Mouse (Mus musculus): ENCODE measurements around the gene Gm9964. TPM values are rescaled to one million over a fixed set of nuclear protein-coding genes. Genes with fewer than 3 reads are reported as not detected.

Gm9964 gene
- polyA plus RNA-seq (2012; ENCODE audit: insufficient read depth, insufficient read length, missing spikeins): not detected in 2 replicates

DNA sequence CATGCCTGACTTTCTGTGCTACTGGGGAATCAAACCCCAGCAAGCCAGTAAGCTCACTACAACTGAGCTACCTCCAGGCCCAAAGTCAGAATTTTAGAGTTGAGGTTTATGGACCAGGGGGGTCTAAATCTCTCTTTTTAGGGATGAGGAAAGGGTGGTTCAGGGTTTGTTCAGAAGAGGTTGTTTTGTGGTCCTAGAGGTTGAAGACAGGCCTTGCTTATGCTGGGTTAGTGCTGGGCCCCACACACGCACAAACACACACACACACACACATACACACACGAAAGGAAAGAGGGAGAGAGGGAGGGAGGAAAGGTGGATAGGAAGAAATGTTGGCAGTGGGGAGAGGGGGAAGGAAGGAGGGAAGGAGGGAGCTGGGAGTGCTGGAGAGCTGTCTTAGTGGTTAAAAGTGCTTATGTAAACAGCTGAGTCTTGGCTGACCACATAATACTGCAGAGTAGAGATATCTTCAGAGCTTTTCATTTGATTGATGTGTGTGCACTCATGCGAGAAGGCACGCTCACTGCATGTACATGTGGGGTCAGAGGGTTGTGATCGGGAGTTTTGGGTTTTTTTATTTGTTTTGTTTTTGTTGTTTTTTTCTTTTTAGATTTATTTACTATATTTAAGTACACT lies at the start of gene Gm9964:
Gene Gm9964, minus strand, starts transcription at position 51 of the 636 bp plus-strand sequence.
- no peak for TF ChIP-seq POLR2A (IDR thresholded peaks at IDR 0.05; ENCODE audit: borderline replicate concordance, low read depth, low read length)
- TF ChIP-seq CTCF (IDR thresholded peaks at IDR 0.05; ENCODE audit: low read depth, low read length): no peak
- H3K4me1 ChIP-seq (ENCODE audit: control insufficient read depth, insufficient read depth, low read length): peaks cover 17% of the 10 kb centered on the region
- 0 out of 2 replicates have a peak within 1 kb of the TSS, but pooled peaks have one; percentile 3 for H3K27ac ChIP-seq (ENCODE audit: insufficient read depth, low read depth, low read length)
- H3K4me3 ChIP-seq (ENCODE audit: insufficient read depth, low read length): no peak within 1 kb of the TSS

DNA sequence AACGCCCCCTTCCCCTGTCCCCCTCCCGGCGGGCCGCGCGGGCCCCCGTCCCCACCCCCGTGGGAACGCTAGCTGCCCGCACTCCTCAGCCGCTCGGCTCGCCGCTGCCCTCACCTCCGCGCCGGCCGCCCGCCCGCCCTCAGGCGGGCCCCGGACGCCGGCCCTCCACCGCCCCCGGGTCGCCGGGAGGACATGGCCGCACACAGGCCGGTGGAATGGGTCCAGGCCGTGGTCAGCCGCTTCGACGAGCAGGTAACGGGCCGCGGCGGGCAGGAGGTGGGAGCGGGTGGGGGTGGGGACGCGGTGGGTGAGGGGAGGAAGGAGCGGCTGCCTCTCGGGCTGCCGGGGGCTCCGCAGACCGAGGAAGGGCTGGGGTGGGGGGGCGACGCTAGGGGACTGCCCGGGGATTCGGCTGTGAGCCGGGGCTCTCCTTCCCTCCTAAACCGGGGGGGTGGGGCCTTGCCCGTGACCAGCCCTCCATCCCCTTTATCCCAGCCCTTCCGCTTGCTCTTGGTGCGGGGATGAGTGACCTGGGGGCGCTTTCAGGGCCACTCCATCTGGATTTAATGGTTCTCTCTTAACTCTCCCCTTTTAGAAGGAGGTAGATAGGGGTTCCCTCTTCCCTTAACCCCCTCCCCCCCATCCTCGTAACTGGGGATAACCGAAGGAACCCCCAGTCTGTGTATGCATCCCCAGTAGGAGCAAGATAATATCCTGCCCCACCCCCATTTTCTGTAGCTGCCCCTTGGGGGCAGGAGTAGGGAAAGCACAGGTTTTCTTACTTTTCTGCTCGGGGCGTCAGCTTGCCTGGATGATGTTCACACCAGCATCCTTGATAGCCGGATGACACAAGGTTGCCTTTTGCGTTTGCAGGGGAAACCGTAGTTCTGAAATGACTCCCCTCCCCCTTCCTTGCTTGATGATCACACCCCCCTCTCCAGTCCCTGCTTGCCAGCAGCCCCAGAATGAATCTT lies 43.4 kb upstream of the Gm9964 start:
- TF ChIP-seq POLR2A (IDR thresholded peaks at IDR 0.05; ENCODE audit: borderline replicate concordance, low read depth, low read length) (0 out of 2 replicates have a peak, but pooled peaks have one; percentile 24), CTCF (IDR thresholded peaks at IDR 0.05; ENCODE audit: low read depth, low read length) (peak; percentile 19; the same call in 1 of the 2 replicates)
- H3K27ac ChIP-seq (ENCODE audit: insufficient read depth, low read depth, low read length): no peak overlapping the region
- H3K4me1 ChIP-seq (ENCODE audit: control insufficient read depth, insufficient read depth, low read length): peaks cover 7% of the 10 kb centered on the region
- H3K4me3 ChIP-seq (ENCODE audit: insufficient read depth, low read length): peak overlapping the region; percentile 86

DNA sequence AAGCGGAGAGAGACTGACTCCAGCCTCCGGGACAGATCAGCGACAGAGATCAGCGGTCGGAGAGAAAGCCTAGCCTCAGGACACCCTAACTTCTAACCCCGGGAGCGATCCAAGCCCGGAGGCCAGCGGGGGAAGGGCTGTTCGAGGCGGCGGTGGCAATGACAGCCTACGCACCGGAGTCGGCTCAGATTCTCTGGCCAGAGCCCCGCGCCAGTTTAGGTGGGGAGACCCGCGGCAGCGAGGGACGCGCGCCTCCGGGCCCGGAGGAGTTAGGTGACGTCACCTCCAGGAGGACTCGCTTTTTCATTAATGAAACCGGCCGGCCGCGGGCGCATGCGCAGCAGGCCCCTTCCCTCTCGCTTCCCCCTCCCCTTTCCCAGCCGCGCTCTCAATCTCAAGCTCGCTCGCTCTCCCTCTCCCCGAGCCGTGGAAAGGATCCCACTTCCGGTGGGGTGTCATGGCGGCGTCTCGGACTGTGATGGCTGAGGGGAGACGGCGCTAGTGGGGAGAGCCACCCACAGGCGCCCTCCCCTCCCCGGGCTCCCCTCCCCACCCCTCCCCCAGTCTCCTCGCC lies 42.6 kb upstream of the Gm9964 start, which contains the start of gene Nf1:
Gene Nf1, plus strand, starts transcription at position 460 of the 574 bp plus-strand sequence.
- peak within 1 kb of the TSS; percentile 86 for H3K4me3 ChIP-seq (ENCODE audit: insufficient read depth, low read length)
- H3K27ac ChIP-seq (ENCODE audit: insufficient read depth, low read depth, low read length): peak within 1 kb of the TSS; percentile 33; the same call in 1 of the 2 replicates
- H3K4me1 ChIP-seq (ENCODE audit: control insufficient read depth, insufficient read depth, low read length): peaks cover 7% of the 10 kb centered on the region
- TF ChIP-seq CTCF (IDR thresholded peaks at IDR 0.05; ENCODE audit: low read depth, low read length) (no peak), POLR2A (IDR thresholded peaks at IDR 0.05; ENCODE audit: borderline replicate concordance, low read depth, low read length) (no peak)

DNA sequence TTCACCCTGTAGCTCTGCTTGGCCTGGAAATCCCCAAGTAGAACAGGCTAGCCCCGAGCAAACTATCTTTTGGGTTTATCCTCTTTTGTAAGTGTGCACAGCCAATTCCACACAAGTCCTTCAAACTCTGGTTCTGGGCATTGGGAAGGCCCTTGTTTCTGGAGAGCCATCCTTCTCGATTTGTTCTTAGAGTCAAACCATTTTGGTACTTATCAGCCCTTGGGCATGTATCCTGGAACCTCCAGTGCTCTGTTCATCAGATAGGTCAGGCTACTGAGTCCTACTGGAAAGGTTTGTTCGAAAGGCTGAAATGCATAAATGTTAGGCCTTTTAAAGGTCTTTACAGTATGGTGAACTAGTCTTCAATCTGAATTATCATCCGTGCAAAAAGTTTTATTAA lies 41.9 kb upstream of the Gm9964 start:
- H3K27ac ChIP-seq (ENCODE audit: insufficient read depth, low read depth, low read length): no peak overlapping the region
- H3K4me1 ChIP-seq (ENCODE audit: control insufficient read depth, insufficient read depth, low read length): peaks cover 7% of the 10 kb centered on the region
- H3K4me3 ChIP-seq (ENCODE audit: insufficient read depth, low read length): peak overlapping the region; percentile 86
- TF ChIP-seq POLR2A (IDR thresholded peaks at IDR 0.05; ENCODE audit: borderline replicate concordance, low read depth, low read length): no peak

DNA sequence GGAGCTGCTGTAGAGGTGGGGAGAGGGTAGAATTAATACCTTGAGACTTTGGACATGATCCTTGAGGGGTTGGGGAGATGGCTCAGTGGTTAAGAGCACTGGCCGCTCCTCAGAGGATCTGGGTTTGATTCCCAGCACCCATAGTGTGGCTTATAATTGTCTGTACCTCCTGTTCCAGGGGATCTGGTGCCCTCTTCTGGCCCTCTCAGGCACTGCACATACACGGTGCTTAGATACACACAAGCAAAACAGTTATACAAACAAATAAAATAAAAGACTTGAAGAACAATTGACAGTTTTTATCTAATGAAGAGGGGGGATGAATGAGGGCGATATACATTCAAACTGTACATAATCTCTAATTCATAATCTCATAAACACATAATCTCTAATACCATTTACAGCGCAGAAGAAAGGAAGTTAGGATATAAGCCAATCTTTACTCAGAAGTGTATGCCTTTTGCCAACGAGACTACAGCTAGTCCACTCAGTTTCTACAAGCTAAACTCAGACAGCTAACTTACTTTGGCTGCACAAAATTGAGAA lies 40.1 kb upstream of the Gm9964 start:
- TF ChIP-seq POLR2A (IDR thresholded peaks at IDR 0.05; ENCODE audit: borderline replicate concordance, low read depth, low read length) (no peak), CTCF (IDR thresholded peaks at IDR 0.05; ENCODE audit: low read depth, low read length) (peak; percentile 34)
- Histone ChIP-seq H3K27ac (ENCODE audit: insufficient read depth, low read depth, low read length) (no peak overlapping the region), H3K4me3 (ENCODE audit: insufficient read depth, low read length) (no peak overlapping the region), H3K4me1 (ENCODE audit: control insufficient read depth, insufficient read depth, low read length) (peaks cover 7% of the 10 kb centered on the region)

DNA sequence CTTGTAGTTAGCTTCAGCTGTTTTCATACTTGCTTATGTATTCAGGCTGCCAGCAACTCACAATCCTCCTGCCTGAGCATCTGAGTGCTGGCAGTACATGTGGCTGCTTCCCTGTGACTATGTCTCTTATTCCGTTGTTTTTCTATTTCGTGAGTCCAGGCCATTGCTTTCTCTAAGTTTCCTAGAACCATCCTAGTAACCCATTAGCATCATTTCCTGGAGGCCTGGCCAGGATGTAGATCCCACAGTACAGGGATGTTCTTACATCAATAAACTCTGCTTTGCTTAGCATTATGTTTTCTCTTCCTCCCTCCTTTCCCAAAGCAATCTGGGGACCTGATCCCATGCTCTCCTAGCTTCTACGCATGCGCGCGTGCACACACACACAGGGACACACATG lies 38.4 kb upstream of the Gm9964 start:
- Histone ChIP-seq H3K27ac (ENCODE audit: insufficient read depth, low read depth, low read length) (no peak overlapping the region), H3K4me3 (ENCODE audit: insufficient read depth, low read length) (no peak overlapping the region), H3K4me1 (ENCODE audit: control insufficient read depth, insufficient read depth, low read length) (peaks cover 3% of the 10 kb centered on the region)
- TF ChIP-seq CTCF (IDR thresholded peaks at IDR 0.05; ENCODE audit: low read depth, low read length) (no peak), POLR2A (IDR thresholded peaks at IDR 0.05; ENCODE audit: borderline replicate concordance, low read depth, low read length) (no peak)

DNA sequence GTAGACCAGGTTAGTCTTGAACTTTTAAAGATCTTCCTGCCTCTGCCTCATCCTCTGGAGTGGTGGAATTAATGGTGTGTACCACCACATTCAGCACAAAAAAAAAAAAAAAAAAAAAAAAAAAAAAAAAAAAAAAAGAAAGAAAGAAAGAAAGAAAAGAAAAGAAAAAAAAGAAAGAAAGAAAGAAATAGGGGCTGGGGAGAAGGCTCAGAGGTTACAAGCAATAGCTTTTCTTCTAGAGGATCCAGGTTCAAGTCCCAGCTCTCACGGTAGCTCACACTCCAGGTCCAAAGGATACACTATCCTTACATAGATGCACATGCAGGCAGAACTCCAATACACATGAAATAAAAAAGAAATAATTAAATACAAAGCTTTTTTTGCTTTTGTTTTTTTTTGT lies 32.9 kb upstream of the Gm9964 start:
- no peak for TF ChIP-seq POLR2A (IDR thresholded peaks at IDR 0.05; ENCODE audit: borderline replicate concordance, low read depth, low read length)
- no peak for TF ChIP-seq CTCF (IDR thresholded peaks at IDR 0.05; ENCODE audit: low read depth, low read length)
- Histone ChIP-seq H3K27ac (ENCODE audit: insufficient read depth, low read depth, low read length) (no peak overlapping the region), H3K4me3 (ENCODE audit: insufficient read depth, low read length) (no peak overlapping the region), H3K4me1 (ENCODE audit: control insufficient read depth, insufficient read depth, low read length) (peaks cover 4% of the 10 kb centered on the region; the same call in 1 of the 2 replicates)

DNA sequence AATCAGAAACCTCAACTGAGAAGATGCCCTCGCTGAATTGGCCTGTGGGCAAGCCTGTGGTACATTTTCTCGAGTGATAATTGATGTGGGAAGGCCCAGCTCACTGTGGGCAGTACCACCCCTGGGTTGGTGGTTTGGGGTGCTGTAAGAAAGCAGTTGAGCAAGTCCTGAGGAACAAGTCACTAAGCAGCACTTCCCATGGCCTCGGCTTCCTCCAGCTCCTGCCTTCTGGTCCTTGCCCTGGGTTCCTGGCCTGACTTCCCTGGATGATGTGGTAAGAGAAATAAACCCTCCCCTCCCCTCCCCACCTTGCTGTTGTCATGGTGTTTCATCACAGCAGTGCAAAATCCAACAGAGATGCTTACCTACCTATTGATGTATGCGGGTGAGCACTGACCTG lies 31.4 kb upstream of the Gm9964 start:
- Histone ChIP-seq H3K27ac (ENCODE audit: insufficient read depth, low read depth, low read length) (no peak overlapping the region), H3K4me1 (ENCODE audit: control insufficient read depth, insufficient read depth, low read length) (peaks cover 4% of the 10 kb centered on the region; the same call in 1 of the 2 replicates), H3K4me3 (ENCODE audit: insufficient read depth, low read length) (no peak overlapping the region)
- TF ChIP-seq POLR2A (IDR thresholded peaks at IDR 0.05; ENCODE audit: borderline replicate concordance, low read depth, low read length): no peak
- no peak for TF ChIP-seq CTCF (IDR thresholded peaks at IDR 0.05; ENCODE audit: low read depth, low read length)

DNA sequence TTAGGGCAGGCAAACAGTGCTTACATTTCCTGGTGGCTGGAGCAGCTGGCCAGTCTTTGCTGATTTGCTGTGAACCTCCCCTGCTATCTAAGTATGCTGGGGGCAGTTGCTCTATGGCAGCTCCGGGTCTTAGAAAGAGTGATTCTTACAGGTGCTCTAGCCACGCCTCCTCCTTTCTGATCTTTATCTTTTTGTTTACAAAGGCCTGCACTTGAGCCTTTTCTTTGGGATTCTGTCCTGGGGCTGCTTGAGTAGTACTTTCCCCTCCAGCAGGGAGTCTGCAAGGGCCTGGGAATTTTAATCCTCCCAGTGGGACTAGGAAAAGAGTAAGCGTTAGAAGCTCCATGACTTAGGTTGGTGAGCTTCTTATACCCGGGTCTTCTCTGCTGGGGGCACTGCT lies 30.4 kb upstream of the Gm9964 start:
- TF ChIP-seq CTCF (IDR thresholded peaks at IDR 0.05; ENCODE audit: low read depth, low read length) (no peak), POLR2A (IDR thresholded peaks at IDR 0.05; ENCODE audit: borderline replicate concordance, low read depth, low read length) (no peak)
- H3K27ac ChIP-seq (ENCODE audit: insufficient read depth, low read depth, low read length): no peak overlapping the region

More for the DNA sequence above, 30.4 kb upstream of the Gm9964 start:
- Histone ChIP-seq H3K4me1 (ENCODE audit: control insufficient read depth, insufficient read depth, low read length) (peaks cover 4% of the 10 kb centered on the region; the same call in 1 of the 2 replicates), H3K4me3 (ENCODE audit: insufficient read depth, low read length) (no peak overlapping the region)
